Mouse (Mus musculus): ENCODE measurements around the gene Myo10. TPM values are rescaled to one million over a fixed set of nuclear protein-coding genes. Genes with fewer than 3 reads are reported as not detected.

Myo10 gene
- polyA plus RNA-seq, 1 experiment from 2014 or later, result 28.8 TPM

GRCm38 (mm10) chr15:25652368-25652767, 30.0 kb downstream of the Myo10 start:
- WGBS, result 60% methylated on average over 5 of the region's 5 CpGs
- no peak for ATAC-seq
- Histone ChIP-seq H3K27ac (ENCODE audit: low read length) (no peak overlapping the region), H3K36me3 (ENCODE audit: control insufficient read depth, insufficient read depth, low read length) (no peaks in the 10 kb centered on the region), H3K4me2 (ENCODE audit: low read length) (no peak overlapping the region), H3K9me3 (replicated peaks; ENCODE audit: control insufficient read depth, low read length, poor library complexity, severe bottlenecking) (no peaks in the 10 kb centered on the region), H3K9ac (ENCODE audit: low read depth, low read length) (no peak overlapping the region), H3K4me3 (ENCODE audit: low read depth, low read length) (no peak overlapping the region), H3K27me3 (ENCODE audit: control insufficient read depth, insufficient read depth, low read depth, low read length) (no peaks in the 10 kb centered on the region), H3K4me1 (ENCODE audit: control insufficient read depth, insufficient read depth, low read length) (no peaks in the 10 kb centered on the region)

GRCm38 (mm10) chr15:25652933-25653332, 30.6 kb downstream of the Myo10 start:
- H3K27me3 ChIP-seq (ENCODE audit: control insufficient read depth, insufficient read depth, low read depth, low read length), result no peaks in the 10 kb centered on the region
- no peak overlapping the region for H3K4me3 ChIP-seq (ENCODE audit: low read depth, low read length)
- H3K36me3 ChIP-seq (ENCODE audit: control insufficient read depth, insufficient read depth, low read length), result no peaks in the 10 kb centered on the region
- H3K4me2 ChIP-seq (ENCODE audit: low read length), result no peak overlapping the region
- H3K9ac ChIP-seq (ENCODE audit: low read depth, low read length), result no peak overlapping the region
- no peaks in the 10 kb centered on the region for H3K4me1 ChIP-seq (ENCODE audit: control insufficient read depth, insufficient read depth, low read length)
- whole genome bisulfite sequencing, result 77% methylated on average over 6 of the region's 6 CpGs
- H3K27ac ChIP-seq (ENCODE audit: low read length), result no peak overlapping the region
- H3K9me3 ChIP-seq (replicated peaks; ENCODE audit: control insufficient read depth, low read length, poor library complexity, severe bottlenecking), result no peaks in the 10 kb centered on the region
- no peak for ATAC-seq

- Histone ChIP-seq H3K4me3 (ENCODE audit: low read depth, low read length) (no peak overlapping the region), H3K9ac (ENCODE audit: low read depth, low read length) (no peak overlapping the region), H3K9me3 (replicated peaks; ENCODE audit: control insufficient read depth, low read length, poor library complexity, severe bottlenecking) (no peaks in the 10 kb centered on the region), H3K4me1 (ENCODE audit: control insufficient read depth, insufficient read depth, low read length) (no peaks in the 10 kb centered on the region), H3K4me2 (ENCODE audit: low read length) (no peak overlapping the region), H3K27me3 (ENCODE audit: control insufficient read depth, insufficient read depth, low read depth, low read length) (no peaks in the 10 kb centered on the region), H3K36me3 (ENCODE audit: control insufficient read depth, insufficient read depth, low read length) (no peaks in the 10 kb centered on the region), H3K27ac (ENCODE audit: low read length) (no peak overlapping the region)
- 82% methylated on average over 5 of the region's 5 CpGs for WGBS
- ATAC-seq, result no peak
These were observed 31.4 kb downstream of the Myo10 start for GRCm38 (mm10) chr15:25653680-25654079.

GRCm38 (mm10) chr15:25662833-25663519, 40.7 kb downstream of the Myo10 start:
- Histone ChIP-seq H3K9ac (ENCODE audit: low read depth, low read length) (no peak overlapping the region), H3K9me3 (replicated peaks; ENCODE audit: control insufficient read depth, low read length, poor library complexity, severe bottlenecking) (no peaks in the 10 kb centered on the region), H3K36me3 (ENCODE audit: control insufficient read depth, insufficient read depth, low read length) (no peaks in the 10 kb centered on the region), H3K4me2 (ENCODE audit: low read length) (no peak overlapping the region), H3K4me3 (ENCODE audit: low read depth, low read length) (no peak overlapping the region), H3K27ac (ENCODE audit: low read length) (no peak overlapping the region), H3K27me3 (ENCODE audit: control insufficient read depth, insufficient read depth, low read depth, low read length) (no peaks in the 10 kb centered on the region), H3K4me1 (ENCODE audit: control insufficient read depth, insufficient read depth, low read length) (no peaks in the 10 kb centered on the region)
- WGBS, result 52% methylated on average over 8 of the region's 8 CpGs
- ATAC-seq, result no peak

GRCm38 (mm10) chr15:25669283-25670247, 47.2 kb downstream of the Myo10 start:
- 46% methylated on average over 16 of the region's 16 CpGs for WGBS
- no peak overlapping the region for H3K27ac ChIP-seq (ENCODE audit: low read length)
- no peak for ATAC-seq
- no peak overlapping the region for H3K9ac ChIP-seq (ENCODE audit: low read depth, low read length)
- H3K4me3 ChIP-seq (ENCODE audit: low read depth, low read length), result no peak overlapping the region
- no peaks in the 10 kb centered on the region for H3K27me3 ChIP-seq (ENCODE audit: control insufficient read depth, insufficient read depth, low read depth, low read length)
- no peaks in the 10 kb centered on the region for H3K9me3 ChIP-seq (replicated peaks; ENCODE audit: control insufficient read depth, low read length, poor library complexity, severe bottlenecking)
- no peaks in the 10 kb centered on the region for H3K36me3 ChIP-seq (ENCODE audit: control insufficient read depth, insufficient read depth, low read length)
- no peak overlapping the region for H3K4me2 ChIP-seq (ENCODE audit: low read length)
- H3K4me1 ChIP-seq (ENCODE audit: control insufficient read depth, insufficient read depth, low read length), result peaks cover 12% of the 10 kb centered on the region

- no peaks in the 10 kb centered on the region for H3K36me3 ChIP-seq (ENCODE audit: control insufficient read depth, insufficient read depth, low read length)
- 0 out of 2 replicates have a peak, but pooled peaks cover 4% of the 10 kb centered on the region for H3K27me3 ChIP-seq (ENCODE audit: control insufficient read depth, insufficient read depth, low read depth, low read length)
- H3K4me1 ChIP-seq (ENCODE audit: control insufficient read depth, insufficient read depth, low read length), result peaks cover 12% of the 10 kb centered on the region
- H3K9ac ChIP-seq (ENCODE audit: low read depth, low read length), result no peak overlapping the region
- peak; percentile 36; the same call in 1 of the 2 replicates for ATAC-seq
- WGBS, result 22% methylated on average over 6 of the region's 6 CpGs
- peak overlapping the region; percentile 5; the same call in 1 of the 2 replicates for H3K27ac ChIP-seq (ENCODE audit: low read length)
- no peak overlapping the region for H3K4me2 ChIP-seq (ENCODE audit: low read length)
- no peaks in the 10 kb centered on the region for H3K9me3 ChIP-seq (replicated peaks; ENCODE audit: control insufficient read depth, low read length, poor library complexity, severe bottlenecking)
- H3K4me3 ChIP-seq (ENCODE audit: low read depth, low read length), result no peak overlapping the region
These were observed 51.1 kb downstream of the Myo10 start for GRCm38 (mm10) chr15:25673231-25673980.

- no peak overlapping the region for H3K9ac ChIP-seq (ENCODE audit: low read depth, low read length)
- no peaks in the 10 kb centered on the region for H3K9me3 ChIP-seq (replicated peaks; ENCODE audit: control insufficient read depth, low read length, poor library complexity, severe bottlenecking)
- 0 out of 2 replicates have a peak, but pooled peaks have one; percentile 5 for ATAC-seq
- 0 out of 2 replicates have a peak overlapping the region, but pooled peaks have one; percentile 41 for H3K27ac ChIP-seq (ENCODE audit: low read length)
- WGBS, result 50% methylated on average over 17 of the region's 17 CpGs
- H3K36me3 ChIP-seq (ENCODE audit: control insufficient read depth, insufficient read depth, low read length), result no peaks in the 10 kb centered on the region
- H3K27me3 ChIP-seq (ENCODE audit: control insufficient read depth, insufficient read depth, low read depth, low read length), result 0 out of 2 replicates have a peak, but pooled peaks cover 4% of the 10 kb centered on the region
- H3K4me2 ChIP-seq (ENCODE audit: low read length), result no peak overlapping the region
- no peak overlapping the region for H3K4me3 ChIP-seq (ENCODE audit: low read depth, low read length)
- peaks cover 6% of the 10 kb centered on the region for H3K4me1 ChIP-seq (ENCODE audit: control insufficient read depth, insufficient read depth, low read length)
These were observed 52.0 kb downstream of the Myo10 start for GRCm38 (mm10) chr15:25674099-25674931.

- no peaks in the 10 kb centered on the region for H3K9me3 ChIP-seq (replicated peaks; ENCODE audit: control insufficient read depth, low read length, poor library complexity, severe bottlenecking)
- H3K36me3 ChIP-seq (ENCODE audit: control insufficient read depth, insufficient read depth, low read length), result no peaks in the 10 kb centered on the region
- 84% methylated on average over 4 of the region's 4 CpGs for WGBS
- peaks cover 5% of the 10 kb centered on the region for H3K4me1 ChIP-seq (ENCODE audit: control insufficient read depth, insufficient read depth, low read length)
- H3K27ac ChIP-seq (ENCODE audit: low read length), result no peak overlapping the region
- ATAC-seq, result no peak
- no peak overlapping the region for H3K4me3 ChIP-seq (ENCODE audit: low read depth, low read length)
- H3K27me3 ChIP-seq (ENCODE audit: control insufficient read depth, insufficient read depth, low read depth, low read length), result 0 out of 2 replicates have a peak, but pooled peaks cover 4% of the 10 kb centered on the region
- no peak overlapping the region for H3K9ac ChIP-seq (ENCODE audit: low read depth, low read length)
- no peak overlapping the region for H3K4me2 ChIP-seq (ENCODE audit: low read length)
These were observed 52.6 kb downstream of the Myo10 start for GRCm38 (mm10) chr15:25674932-25675250.

Data from midbrain, embryonic 16.5 days (tissue).